Mouse (Mus musculus) midbrain, postnatal 0 days (tissue): Measurements from ENCODE around the gene Nrbp1. TPM values are rescaled to one million over a fixed set of nuclear protein-coding genes. Genes with fewer than 3 reads are reported as not detected.
A peak's percentile ranks its signal among the peaks of the same experiment; 100 is the strongest.

ENCODE experiments used
- ATAC-seq: fragments of 200-750 bp; cut with Nextera tagmentation; 2 replicates; pipeline ENCODE4 v1.8.0; 2017; ENCODE audit warnings: moderate number of reproducible peaks, mild to moderate bottlenecking, moderate TSS enrichment, moderate library complexity; ENCODE audit not compliant: low FRiP score
- DNase-seq: peaks from one replicate; pipeline ENCODE4 v3.0.0-alpha.2; 2015; ENCODE audit warnings: low spot score
- H3K27ac ChIP-seq: fragments of 300-500 bp; sonication (generic); 2 replicates; pipeline ENCODE4 v1.5.1; 2014; ENCODE audit warnings: low read depth, mild to moderate bottlenecking, low read length, mixed read lengths
- H3K27me3 ChIP-seq: fragments of 300-500 bp; sonication (generic); 2 replicates; pipeline ENCODE4 v1.6.1; 2014; ENCODE audit warnings: low read length, control low read depth, mixed read lengths; ENCODE audit not compliant: insufficient read depth
- H3K36me3 ChIP-seq: fragments of 300-500 bp; sonication (generic); 2 replicates; pipeline ENCODE4 v1.6.1; 2014; ENCODE audit warnings: low read length, control low read depth, mixed read lengths; ENCODE audit not compliant: insufficient read depth
- H3K4me1 ChIP-seq: fragments of 300-500 bp; sonication (generic); 2 replicates; pipeline ENCODE4 v1.6.1; 2014; ENCODE audit warnings: mild to moderate bottlenecking, control low read depth, antibody characterized with exemption, low read length, mixed read lengths; ENCODE audit not compliant: insufficient read depth
- H3K4me2 ChIP-seq: fragments of 300-500 bp; sonication (generic); 2 replicates; pipeline ENCODE4 v1.6.1; 2014; ENCODE audit warnings: low read depth, mild to moderate bottlenecking, low read length, mixed read lengths; ENCODE audit not compliant: poor library complexity, severe bottlenecking
- H3K4me3 ChIP-seq: fragments of 300-500 bp; sonication (generic); 2 replicates; pipeline ENCODE4 v1.5.1; 2014; ENCODE audit warnings: low read depth, mild to moderate bottlenecking, low read length, moderate library complexity
- H3K9ac ChIP-seq: fragments of 300-500 bp; sonication (generic); replicated peaks from 2 replicates; pipeline ENCODE4 v1.6.1; 2014; ENCODE audit warnings: mild to moderate bottlenecking, low read length, moderate library complexity, mixed read lengths; ENCODE audit not compliant: poor library complexity, severe bottlenecking
- H3K9me3 ChIP-seq: fragments of 300-500 bp; sonication (generic); 2 replicates; pipeline ENCODE4 v1.6.1; 2016; ENCODE audit warnings: low read length, control low read depth
- CTCF ChIP-seq: IDR thresholded peaks from 2 replicates; pipeline ENCODE4 v1.5.1; 2016; ENCODE audit warnings: antibody characterized with exemption, mild to moderate bottlenecking
- WGBS: fragments of 180-500 bp; shearing (Covaris S2); extraction: QIAGEN DNeasy Blood & Tissue Kit; methylation state at CpG from one replicate; pipeline ENCODE4 v1.1.7; 2014; 5-methylcytosine and 5-hydroxymethylcytosine counted together
- polyA plus RNA-seq: library from polyadenylated mRNA; unstranded; fragments of >200 nt; fragmentation: Nextera tagmentation; extraction: Ambion mirVana; gene quantifications from 2 replicates; pipeline ENCODE4 v1.2.1, GENCODE M21; 2015
- total RNA-seq: library from RNA; depleted of rRNA; stranded (reverse); fragments of >200 nt; gene quantifications from 2 replicates; pipeline ENCODE4 v1.2.3, GENCODE M21; 2014

Gene Nrbp1
- total and polyA plus RNA-seq, 2 experiments from 2014 or later = 120 to 138 TPM

- Histone ChIP-seq H3K9ac (no peak overlapping the region), H3K36me3 (peaks cover 36% of the 10 kb centered on the region), H3K9me3 (no peaks in the 10 kb centered on the region), H3K27me3 (no peaks in the 10 kb centered on the region), H3K4me3 (no peak overlapping the region), H3K4me1 (peaks cover 7% of the 10 kb centered on the region; the same call in 1 of the 2 replicates), H3K27ac (no peak overlapping the region), H3K4me2 (no peak overlapping the region)
- ATAC-seq (no peak), DNase-seq (no peak)
- no peak for TF ChIP-seq CTCF
- WGBS = 82% methylated on average over 4 of the region's 4 CpGs
Observed at GRCm38 (mm10) chr5:31288225-31288624, 47.6 kb downstream of the Nrbp1 start.

GRCm38 (mm10) chr5:31288655-31289054 is 48.0 kb downstream of the Nrbp1 start:
- WGBS = 85% methylated on average over 3 of the region's 3 CpGs
- H3K36me3 ChIP-seq = peaks cover 32% of the 10 kb centered on the region
- no peak for DNase-seq
- no peaks in the 10 kb centered on the region for H3K9me3 ChIP-seq
- TF ChIP-seq CTCF = peak; percentile 16; the same call in 1 of the 2 replicates
- no peak overlapping the region for H3K27ac ChIP-seq
- no peaks in the 10 kb centered on the region for H3K27me3 ChIP-seq
- ATAC-seq = no peak
- H3K4me1 ChIP-seq = peaks cover 7% of the 10 kb centered on the region; the same call in 1 of the 2 replicates
- no peak overlapping the region for H3K4me3 ChIP-seq
- H3K9ac ChIP-seq = no peak overlapping the region
- no peak overlapping the region for H3K4me2 ChIP-seq

- no peak for TF ChIP-seq CTCF
- peaks cover 25% of the 10 kb centered on the region for H3K36me3 ChIP-seq
- WGBS = 81% methylated on average over 3 of the region's 3 CpGs
- no peak overlapping the region for H3K9ac ChIP-seq
- no peak overlapping the region for H3K4me3 ChIP-seq
- H3K27ac ChIP-seq = no peak overlapping the region
- peak overlapping the region; percentile 81 for H3K4me2 ChIP-seq
- H3K4me1 ChIP-seq = peaks cover 15% of the 10 kb centered on the region; the same call in 1 of the 2 replicates
- H3K9me3 ChIP-seq = no peaks in the 10 kb centered on the region
- no peaks in the 10 kb centered on the region for H3K27me3 ChIP-seq
- ATAC-seq = no peak
- DNase-seq = no peak
Observed at GRCm38 (mm10) chr5:31289626-31290230, 49.1 kb downstream of the Nrbp1 start.

- Histone ChIP-seq H3K36me3 (peaks cover 15% of the 10 kb centered on the region), H3K4me3 (peak within 1 kb of the TSS; percentile 39), H3K27me3 (no peaks in the 10 kb centered on the region), H3K9me3 (no peaks in the 10 kb centered on the region), H3K4me1 (peaks cover 15% of the 10 kb centered on the region; the same call in 1 of the 2 replicates), H3K27ac (peak within 1 kb of the TSS; percentile 55; the same call in 1 of the 2 replicates), H3K9ac (peak within 1 kb of the TSS; percentile 46; the same call in 1 of the 2 replicates), H3K4me2 (peak within 1 kb of the TSS; percentile 81)
- peak; percentile 92 for ATAC-seq
- peak; percentile 99 for DNase-seq
- 2% methylated on average over 45 of the region's 45 CpGs for WGBS
- TF ChIP-seq CTCF = 0 out of 2 replicates have a peak, but pooled peaks have one; percentile 5
Observed at GRCm38 (mm10) chr5:31290521-31291360, 50.1 kb downstream of the Nrbp1 start, which contains the start of gene Ift172. Gene Ift172 (minus strand): TSS chr5:31291116.

- no peak for DNase-seq
- ATAC-seq = no peak
- Histone ChIP-seq H3K4me2 (peak overlapping the region; percentile 81), H3K27me3 (no peaks in the 10 kb centered on the region), H3K4me1 (peaks cover 15% of the 10 kb centered on the region; the same call in 1 of the 2 replicates), H3K4me3 (peak overlapping the region; percentile 39), H3K36me3 (peaks cover 9% of the 10 kb centered on the region), H3K9ac (no peak overlapping the region), H3K9me3 (no peaks in the 10 kb centered on the region), H3K27ac (peak overlapping the region; percentile 55; the same call in 1 of the 2 replicates)
- TF ChIP-seq CTCF = no peak
- 3% methylated on average over 9 of the region's 9 CpGs for WGBS
Observed at GRCm38 (mm10) chr5:31291361-31291688, 50.7 kb downstream of the Nrbp1 start.
